Mouse (Mus musculus): ENCODE data around the gene Agps. TPM values are rescaled to one million over a fixed set of nuclear protein-coding genes. Genes with fewer than 3 reads are reported as not detected.

The Agps gene
- polyA plus RNA-seq (2015; fragmentation: Nextera tagmentation; extraction: Ambion mirVana): 14.2 and 16.4 TPM in 2 replicates

DNA sequence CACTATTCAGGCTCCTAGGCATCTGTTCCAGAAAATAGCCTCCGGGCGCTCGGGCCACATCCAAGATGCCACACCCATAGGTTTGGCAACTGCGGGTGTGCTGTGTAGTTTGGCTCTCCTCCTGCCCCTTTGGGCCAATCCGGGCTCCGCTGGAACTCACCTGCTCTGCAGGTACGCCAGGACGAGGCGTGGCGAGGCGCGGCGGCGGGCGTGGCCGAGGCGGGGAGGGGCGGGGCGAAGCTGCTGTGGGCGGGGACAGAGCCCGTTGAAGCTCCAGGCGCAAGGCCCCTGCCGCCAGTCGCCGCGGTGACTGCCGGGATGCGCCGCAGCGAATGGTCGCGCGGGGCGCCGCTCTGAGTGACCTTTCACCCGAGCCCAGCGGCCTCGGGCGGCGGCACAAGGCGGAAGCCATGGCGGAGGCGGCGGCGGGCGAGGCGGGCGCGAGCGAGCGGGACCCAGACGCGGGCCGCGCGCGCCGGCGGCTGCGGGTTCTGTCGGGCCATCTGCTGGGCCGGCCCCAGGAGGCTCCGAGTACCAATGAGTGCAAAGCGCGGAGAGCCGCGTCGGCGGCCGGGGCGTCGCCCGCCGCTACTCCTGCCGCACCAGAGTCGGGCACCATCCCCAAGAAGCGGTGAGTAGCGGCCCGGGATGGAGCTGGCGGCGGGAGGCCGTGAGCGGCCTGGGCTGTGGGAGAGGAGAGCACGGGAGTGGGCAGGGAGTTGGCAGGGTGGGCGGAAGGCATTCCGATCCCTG, at the start of gene Agps:
TSS of gene Agps (plus strand) at position 297 of the 753 bp plus-strand sequence.
- 2% methylated on average over 78 of the region's 86 CpGs for WGBS
- peak; percentile 94 for ATAC-seq
- Histone ChIP-seq H3K4me2 (replicated peaks; ENCODE audit: low read depth, low read length) (peak within 1 kb of the TSS; percentile 81), H3K36me3 (ENCODE audit: insufficient read depth, low read length) (no peaks in the 10 kb centered on the region), H3K4me1 (ENCODE audit: insufficient read depth, low read depth, low read length) (peaks cover 8% of the 10 kb centered on the region; the same call in 1 of the 2 replicates), H3K27me3 (replicated peaks; ENCODE audit: insufficient read depth, low read length) (no peaks in the 10 kb centered on the region), H3K9me3 (ENCODE audit: low read length) (no peaks in the 10 kb centered on the region), H3K9ac (replicated peaks; ENCODE audit: low read depth) (peak within 1 kb of the TSS; percentile 85), H3K27ac (ENCODE audit: low read length) (peak within 1 kb of the TSS; percentile 81), H3K4me3 (ENCODE audit: low read depth, low read length) (peak within 1 kb of the TSS; percentile 60)
- peak; percentile 93 for DNase-seq (ENCODE audit: low spot score)
- TF ChIP-seq CTCF (IDR thresholded peaks at IDR 0.05): 0 out of 2 replicates have a peak, but pooled peaks have one; percentile 23
- no peak; the same call in 1 of the 2 replicates for TF ChIP-seq EP300 (IDR thresholded peaks at IDR 0.05)

DNA sequence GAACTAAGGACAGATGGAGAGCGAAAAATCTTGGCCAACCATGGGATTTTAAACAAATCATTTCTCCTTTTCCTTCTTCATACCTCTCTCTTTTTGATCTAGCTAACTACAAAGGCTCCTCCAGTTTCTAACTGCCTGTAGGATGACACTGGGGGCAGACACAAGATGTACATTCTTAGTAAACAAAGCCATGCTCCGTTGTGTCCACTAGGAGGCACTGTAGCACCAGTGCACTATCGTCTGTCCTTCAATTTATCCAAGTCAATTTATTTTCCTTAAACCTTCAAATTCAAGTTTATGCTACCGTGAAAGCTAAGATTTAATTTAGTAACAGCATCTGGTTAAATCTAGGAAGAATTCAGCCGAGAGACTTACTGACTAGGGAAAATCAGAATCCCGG, 45.9 kb upstream of the Agps start:
- H3K27ac ChIP-seq (ENCODE audit: low read length): no peak overlapping the region
- H3K9ac ChIP-seq (replicated peaks; ENCODE audit: low read depth): no peak overlapping the region
- H3K4me3 ChIP-seq (ENCODE audit: low read depth, low read length): no peak overlapping the region
- no peak for TF ChIP-seq EP300 (IDR thresholded peaks at IDR 0.05)
- TF ChIP-seq CTCF (IDR thresholded peaks at IDR 0.05): peak; percentile 97
- ATAC-seq: no peak
- H3K27me3 ChIP-seq (replicated peaks; ENCODE audit: insufficient read depth, low read length): no peaks in the 10 kb centered on the region
- H3K36me3 ChIP-seq (ENCODE audit: insufficient read depth, low read length): no peaks in the 10 kb centered on the region
- 19% methylated on average over 6 of the region's 6 CpGs for WGBS
- peak; percentile 84 for DNase-seq (ENCODE audit: low spot score)
- H3K9me3 ChIP-seq (ENCODE audit: low read length): no peaks in the 10 kb centered on the region
- H3K4me1 ChIP-seq (ENCODE audit: insufficient read depth, low read depth, low read length): no peaks in the 10 kb centered on the region; the same call in 1 of the 2 replicates
- no peak overlapping the region for H3K4me2 ChIP-seq (replicated peaks; ENCODE audit: low read depth, low read length)

DNA sequence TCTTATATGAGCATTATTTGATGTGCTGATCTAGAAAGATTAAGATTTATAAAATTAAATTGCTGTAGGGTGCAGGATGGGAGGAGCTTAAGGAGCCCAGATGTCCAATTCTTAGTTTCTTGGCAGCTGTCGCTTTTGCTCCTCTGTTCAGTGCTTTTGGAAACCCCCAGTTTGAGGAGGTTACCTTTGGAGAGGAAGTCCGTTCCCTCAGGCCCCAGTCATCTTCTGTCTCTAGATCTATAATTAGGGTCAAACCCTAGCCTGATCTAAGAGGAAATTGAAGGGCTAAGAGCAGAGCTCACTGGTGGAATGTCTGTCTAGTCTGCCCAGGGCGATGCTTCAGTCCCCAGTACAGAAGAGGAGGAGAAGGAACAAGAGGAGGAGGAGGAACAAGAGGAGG, 43.5 kb upstream of the Agps start:
- H3K4me2 ChIP-seq (replicated peaks; ENCODE audit: low read depth, low read length): no peak overlapping the region
- TF ChIP-seq EP300 (IDR thresholded peaks at IDR 0.05) (no peak), CTCF (IDR thresholded peaks at IDR 0.05) (no peak)
- H3K27ac ChIP-seq (ENCODE audit: low read length): no peak overlapping the region
- H3K27me3 ChIP-seq (replicated peaks; ENCODE audit: insufficient read depth, low read length): no peaks in the 10 kb centered on the region
- H3K36me3 ChIP-seq (ENCODE audit: insufficient read depth, low read length): no peaks in the 10 kb centered on the region
- 68% methylated on average over 3 of the region's 3 CpGs for WGBS
- no peaks in the 10 kb centered on the region for H3K9me3 ChIP-seq (ENCODE audit: low read length)
- H3K9ac ChIP-seq (replicated peaks; ENCODE audit: low read depth): no peak overlapping the region
- H3K4me3 ChIP-seq (ENCODE audit: low read depth, low read length): no peak overlapping the region
- H3K4me1 ChIP-seq (ENCODE audit: insufficient read depth, low read depth, low read length): no peaks in the 10 kb centered on the region
- no peak for DNase-seq (ENCODE audit: low spot score)
- no peak for ATAC-seq

DNA sequence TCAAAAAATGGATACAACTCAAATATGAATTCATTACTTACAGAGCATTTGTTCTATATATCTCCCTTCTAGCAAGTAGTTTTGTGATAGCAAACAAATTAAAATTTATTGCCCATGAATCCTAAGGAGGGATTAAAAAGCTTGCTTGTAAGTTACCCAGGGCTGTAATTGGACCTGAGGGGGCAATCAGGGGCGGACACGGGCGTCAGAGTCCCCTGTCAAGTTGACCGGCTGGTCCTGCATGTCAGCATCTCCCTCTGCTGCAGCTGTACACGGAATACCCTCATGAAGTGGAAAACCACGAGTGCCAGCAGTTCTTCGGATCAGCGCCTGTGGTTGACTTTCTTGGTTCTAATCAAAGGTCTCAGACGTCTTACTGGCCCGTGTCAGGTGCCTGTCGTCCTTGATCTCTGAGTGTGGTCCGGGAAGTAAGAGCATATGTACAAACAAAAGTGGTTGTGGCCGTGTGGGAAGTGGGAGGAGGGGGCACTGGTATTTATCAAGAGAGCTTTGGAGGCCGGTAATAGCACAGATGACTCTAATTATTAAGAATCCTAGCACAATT, 41.9 kb upstream of the Agps start:
- TF ChIP-seq CTCF (IDR thresholded peaks at IDR 0.05) (no peak), EP300 (IDR thresholded peaks at IDR 0.05) (no peak)
- Histone ChIP-seq H3K4me1 (ENCODE audit: insufficient read depth, low read depth, low read length) (no peaks in the 10 kb centered on the region), H3K9me3 (ENCODE audit: low read length) (no peaks in the 10 kb centered on the region), H3K4me2 (replicated peaks; ENCODE audit: low read depth, low read length) (no peak overlapping the region), H3K27ac (ENCODE audit: low read length) (no peak overlapping the region), H3K27me3 (replicated peaks; ENCODE audit: insufficient read depth, low read length) (no peaks in the 10 kb centered on the region), H3K36me3 (ENCODE audit: insufficient read depth, low read length) (no peaks in the 10 kb centered on the region), H3K4me3 (ENCODE audit: low read depth, low read length) (no peak overlapping the region), H3K9ac (replicated peaks; ENCODE audit: low read depth) (no peak overlapping the region)
- WGBS: 27% methylated on average over 14 of the region's 14 CpGs
- DNase-seq (ENCODE audit: low spot score): no peak
- ATAC-seq: no peak

DNA sequence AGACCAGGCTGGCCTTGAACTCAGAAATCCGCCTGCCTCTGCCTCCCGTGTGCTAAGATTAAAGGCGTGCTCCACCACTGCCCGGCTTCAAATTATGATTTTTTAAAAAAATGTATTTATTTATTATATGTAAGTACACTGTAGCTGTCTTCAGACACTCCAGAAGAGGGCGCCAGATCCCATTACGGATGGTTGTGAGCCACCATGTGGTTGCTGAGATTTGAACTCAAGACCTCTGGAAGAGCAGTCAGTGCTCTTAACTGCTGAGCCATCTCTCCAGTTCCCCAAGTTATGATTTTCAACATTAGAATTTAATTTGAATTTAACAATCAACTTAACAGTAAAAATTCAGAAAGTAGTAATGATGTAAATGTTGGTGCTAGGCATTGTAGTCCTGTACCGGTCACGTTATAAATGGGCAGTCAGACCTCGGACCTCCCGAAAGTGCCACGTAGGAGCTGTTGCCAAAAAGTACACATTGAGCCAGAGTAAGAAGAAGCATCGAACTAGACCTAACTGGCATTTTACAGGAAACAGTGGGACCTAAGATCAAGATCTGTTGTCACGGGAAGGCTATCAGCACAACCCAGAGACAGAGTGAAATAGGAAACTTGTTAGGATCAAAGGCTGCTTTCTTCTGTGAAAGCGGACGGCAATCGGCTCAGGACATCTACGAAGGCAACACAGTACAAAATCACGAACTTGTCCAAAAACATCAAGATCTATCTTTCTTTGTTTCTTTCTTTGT, 40.2 kb upstream of the Agps start:
- TF ChIP-seq EP300 (IDR thresholded peaks at IDR 0.05) (no peak), CTCF (IDR thresholded peaks at IDR 0.05) (peak; percentile 43)
- H3K9ac ChIP-seq (replicated peaks; ENCODE audit: low read depth): no peak overlapping the region
- no peak overlapping the region; the same call in 1 of the 2 replicates for H3K4me2 ChIP-seq (replicated peaks; ENCODE audit: low read depth, low read length)
- no peaks in the 10 kb centered on the region for H3K9me3 ChIP-seq (ENCODE audit: low read length)
- no peaks in the 10 kb centered on the region for H3K36me3 ChIP-seq (ENCODE audit: insufficient read depth, low read length)
- no peak overlapping the region for H3K27ac ChIP-seq (ENCODE audit: low read length)
- WGBS: 60% methylated on average over 18 of the region's 18 CpGs
- H3K4me3 ChIP-seq (ENCODE audit: low read depth, low read length): no peak overlapping the region
- no peaks in the 10 kb centered on the region for H3K27me3 ChIP-seq (replicated peaks; ENCODE audit: insufficient read depth, low read length)
- H3K4me1 ChIP-seq (ENCODE audit: insufficient read depth, low read depth, low read length): no peaks in the 10 kb centered on the region
- no peak for DNase-seq (ENCODE audit: low spot score)
- ATAC-seq: no peak
